Mouse (Mus musculus): Measurements from ENCODE around the gene Asxl2.

- no peak for TF ChIP-seq CTCF (IDR thresholded peaks at IDR 0.05; ENCODE audit: control insufficient read depth, insufficient read depth, insufficient read length)
- no peak for TF ChIP-seq CEBPB (IDR thresholded peaks at IDR 0.05; ENCODE audit: low read depth)
- no peak for TF ChIP-seq USF1 (IDR thresholded peaks at IDR 0.05; ENCODE audit: low read depth)
- TF ChIP-seq MYOG (IDR thresholded peaks at IDR 0.05; ENCODE audit: control insufficient read depth, extremely low read depth, insufficient read length) = no peak
- no peak for TF ChIP-seq MAX (IDR thresholded peaks at IDR 0.05)
- TF ChIP-seq FOSL1 (IDR thresholded peaks at IDR 0.05; ENCODE audit: insufficient read depth, low read length, poor library complexity, severe bottlenecking) = no peak
Observed at GRCm38 (mm10) chr12:3548582-3549211, 122.0 kb downstream of the Asxl2 start.
